Mouse (Mus musculus) retina, adult 2 months (tissue): Measurements from ENCODE around the gene Aqp8.

Experiments used
- DNase-seq: peaks from one replicate; pipeline ENCODE4 v3.0.0-alpha.2; 2012; ENCODE audit warnings: low read depth, low spot score

The Aqp8 gene

GRCm38 (mm10) chr7:123462070-123462501, at the start of gene Aqp8:
Gene Aqp8 (plus strand): TSS chr7:123462291.
- no peak for DNase-seq

- no peak for DNase-seq
These were observed 45.3 kb upstream of the Aqp8 start for GRCm38 (mm10) chr7:123416803-123417202.

GRCm38 (mm10) chr7:123417661-123418060, 44.4 kb upstream of the Aqp8 start:
- DNase-seq = no peak

- DNase-seq = no peak
These were observed 42.1 kb upstream of the Aqp8 start for GRCm38 (mm10) chr7:123419984-123420383.

- no peak for DNase-seq
These were observed 40.1 kb upstream of the Aqp8 start for GRCm38 (mm10) chr7:123421958-123422357.

GRCm38 (mm10) chr7:123424281-123424680, 37.8 kb upstream of the Aqp8 start:
- no peak for DNase-seq

- DNase-seq = no peak
These were observed 36.8 kb upstream of the Aqp8 start for GRCm38 (mm10) chr7:123425134-123425757.

GRCm38 (mm10) chr7:123429624-123430410, 32.3 kb upstream of the Aqp8 start:
- DNase-seq = no peak

GRCm38 (mm10) chr7:123430411-123430705, 31.7 kb upstream of the Aqp8 start:
- no peak for DNase-seq

- DNase-seq = no peak
These were observed 30.9 kb upstream of the Aqp8 start for GRCm38 (mm10) chr7:123431206-123431605.

GRCm38 (mm10) chr7:123442079-123442478, 20.0 kb upstream of the Aqp8 start:
- no peak for DNase-seq

- no peak for DNase-seq
These were observed 13.3 kb upstream of the Aqp8 start for GRCm38 (mm10) chr7:123448794-123449193.

GRCm38 (mm10) chr7:123449676-123450075, 12.4 kb upstream of the Aqp8 start:
- DNase-seq = no peak

GRCm38 (mm10) chr7:123450515-123450914, 11.6 kb upstream of the Aqp8 start:
- DNase-seq = no peak

GRCm38 (mm10) chr7:123452551-123452950, 9.5 kb upstream of the Aqp8 start:
- DNase-seq = no peak

GRCm38 (mm10) chr7:123453066-123453465, 9.0 kb upstream of the Aqp8 start:
- no peak for DNase-seq

GRCm38 (mm10) chr7:123455088-123455487, 7.0 kb upstream of the Aqp8 start:
- no peak for DNase-seq

GRCm38 (mm10) chr7:123458309-123458708, 3.8 kb upstream of the Aqp8 start:
- DNase-seq = no peak

- DNase-seq = no peak
These were observed 2.8 kb upstream of the Aqp8 start for GRCm38 (mm10) chr7:123459247-123459646.

- no peak for DNase-seq
These were observed 775 bp upstream of the Aqp8 start for GRCm38 (mm10) chr7:123461316-123461715.

GRCm38 (mm10) chr7:123463569-123463968, 1.5 kb downstream of the Aqp8 start:
- no peak for DNase-seq

GRCm38 (mm10) chr7:123465692-123466387, 3.7 kb downstream of the Aqp8 start:
- peak; percentile 58 for DNase-seq

GRCm38 (mm10) chr7:123467961-123468360, 5.9 kb downstream of the Aqp8 start:
- DNase-seq = no peak
